Mouse (Mus musculus): Measurements from ENCODE around the gene Mmp9.

DNA sequence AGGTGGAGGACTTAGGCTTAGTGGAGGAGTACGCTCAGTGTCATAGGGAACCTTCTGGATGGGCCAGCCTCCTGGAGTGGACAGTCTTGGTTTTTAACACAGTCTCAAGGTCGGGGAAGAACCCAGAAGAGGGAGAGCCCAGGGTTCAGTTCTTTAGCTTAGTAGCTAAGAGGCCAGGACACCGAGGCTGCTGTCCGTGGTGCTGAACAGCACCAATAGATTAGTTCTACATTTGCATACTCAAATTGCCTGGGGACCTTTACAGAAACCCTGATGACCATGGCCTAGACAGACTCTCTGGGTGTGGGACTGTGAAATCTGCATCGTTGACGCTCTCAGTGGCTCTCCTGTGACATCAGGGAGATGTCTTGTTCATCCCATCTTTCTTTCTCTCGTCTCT, 39.2 kb downstream of the Mmp9 start:
- TF ChIP-seq GATA1 (IDR thresholded peaks at IDR 0.05; ENCODE audit: low read length) (no peak), TAL1 (IDR thresholded peaks at IDR 0.05; ENCODE audit: low read length) (no peak)
